Mouse (Mus musculus) midbrain, postnatal 0 days (tissue): ENCODE results near the gene Wnt16. TPM values are rescaled to one million over a fixed set of nuclear protein-coding genes. Genes with fewer than 3 reads are reported as not detected.
A peak's percentile ranks its signal among the peaks of the same experiment; 100 is the strongest.
"Not testable (repeated sequence)": the region's sequence is repeated elsewhere in the genome, so short reads cannot be mapped to it uniquely, and the experiment has no call there.

Experiments
- ATAC-seq: fragments of 200-750 bp; cut with Nextera tagmentation; 2 replicates; pipeline ENCODE4 v1.8.0; 2017; ENCODE audit warnings: moderate number of reproducible peaks, mild to moderate bottlenecking, moderate TSS enrichment, moderate library complexity; ENCODE audit not compliant: low FRiP score
- DNase-seq: peaks from one replicate; pipeline ENCODE4 v3.0.0-alpha.2; 2015; ENCODE audit warnings: low spot score
- H3K27ac ChIP-seq: fragments of 300-500 bp; sonication (generic); 2 replicates; pipeline ENCODE4 v1.5.1; 2014; ENCODE audit warnings: low read depth, mild to moderate bottlenecking, low read length, mixed read lengths
- H3K27me3 ChIP-seq: fragments of 300-500 bp; sonication (generic); 2 replicates; pipeline ENCODE4 v1.6.1; 2014; ENCODE audit warnings: low read length, control low read depth, mixed read lengths; ENCODE audit not compliant: insufficient read depth
- H3K36me3 ChIP-seq: fragments of 300-500 bp; sonication (generic); 2 replicates; pipeline ENCODE4 v1.6.1; 2014; ENCODE audit warnings: low read length, control low read depth, mixed read lengths; ENCODE audit not compliant: insufficient read depth
- H3K4me1 ChIP-seq: fragments of 300-500 bp; sonication (generic); 2 replicates; pipeline ENCODE4 v1.6.1; 2014; ENCODE audit warnings: mild to moderate bottlenecking, control low read depth, antibody characterized with exemption, low read length, mixed read lengths; ENCODE audit not compliant: insufficient read depth
- H3K4me2 ChIP-seq: fragments of 300-500 bp; sonication (generic); 2 replicates; pipeline ENCODE4 v1.6.1; 2014; ENCODE audit warnings: low read depth, mild to moderate bottlenecking, low read length, mixed read lengths; ENCODE audit not compliant: poor library complexity, severe bottlenecking
- H3K4me3 ChIP-seq: fragments of 300-500 bp; sonication (generic); 2 replicates; pipeline ENCODE4 v1.5.1; 2014; ENCODE audit warnings: low read depth, mild to moderate bottlenecking, low read length, moderate library complexity
- H3K9ac ChIP-seq: fragments of 300-500 bp; sonication (generic); replicated peaks from 2 replicates; pipeline ENCODE4 v1.6.1; 2014; ENCODE audit warnings: mild to moderate bottlenecking, low read length, moderate library complexity, mixed read lengths; ENCODE audit not compliant: poor library complexity, severe bottlenecking
- H3K9me3 ChIP-seq: fragments of 300-500 bp; sonication (generic); 2 replicates; pipeline ENCODE4 v1.6.1; 2016; ENCODE audit warnings: low read length, control low read depth
- CTCF ChIP-seq: IDR thresholded peaks from 2 replicates; pipeline ENCODE4 v1.5.1; 2016; ENCODE audit warnings: antibody characterized with exemption, mild to moderate bottlenecking
- WGBS: fragments of 180-500 bp; shearing (Covaris S2); extraction: QIAGEN DNeasy Blood & Tissue Kit; methylation state at CpG from one replicate; pipeline ENCODE4 v1.1.7; 2014; 5-methylcytosine and 5-hydroxymethylcytosine counted together
- polyA plus RNA-seq: library from polyadenylated mRNA; unstranded; fragments of >200 nt; fragmentation: Nextera tagmentation; extraction: Ambion mirVana; gene quantifications from 2 replicates; pipeline ENCODE4 v1.2.1, GENCODE M21; 2015
- total RNA-seq: library from RNA; depleted of rRNA; stranded (reverse); fragments of >200 nt; gene quantifications from 2 replicates; pipeline ENCODE4 v1.2.3, GENCODE M21; 2014; rRNA removed

Wnt16 gene
- total RNA-seq (1.9 and 2.0 TPM in 2 replicates), polyA plus RNA-seq (0.27 and 0.75 TPM in 2 replicates)

DNA sequence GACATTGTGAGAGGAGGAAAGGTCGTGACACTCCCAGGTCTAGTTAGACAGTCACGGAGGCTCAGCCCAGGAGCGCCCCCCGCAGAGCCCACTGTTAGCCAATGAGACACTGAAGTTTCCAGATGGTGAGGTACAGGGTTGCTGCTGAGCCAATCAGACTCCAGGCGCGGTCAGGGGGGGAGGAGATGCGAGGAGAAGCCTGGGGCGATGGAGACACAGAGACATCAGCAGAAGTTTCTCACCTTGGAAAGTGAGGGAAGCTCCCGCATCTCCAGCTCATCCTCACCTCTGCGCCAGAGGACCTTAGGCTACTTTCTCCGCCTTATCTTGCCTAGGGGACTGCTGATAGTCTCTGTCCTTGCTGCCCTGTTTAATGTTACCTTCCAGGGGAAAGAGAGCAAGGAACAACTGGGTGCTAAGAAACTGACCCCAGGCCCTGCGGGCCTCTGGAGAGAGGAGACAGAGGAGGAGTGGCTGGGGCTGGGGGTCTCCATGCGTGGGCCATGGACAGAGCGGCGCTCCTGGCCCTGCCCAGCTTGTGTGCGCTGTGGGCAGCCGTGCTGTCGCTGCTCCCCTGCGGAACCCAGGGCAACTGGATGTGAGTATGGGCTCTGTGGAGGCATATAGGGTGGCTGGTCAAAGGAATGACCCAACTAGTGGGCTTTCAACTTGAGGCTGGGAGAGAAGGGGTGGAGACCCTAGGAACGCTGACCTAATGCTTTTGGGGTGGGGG, at the start of gene Wnt16:
Wnt16 (plus strand) TSS at position 224 of the 733 bp plus-strand sequence.
- no peaks in the 10 kb centered on the region for H3K36me3 ChIP-seq
- peaks cover 34% of the 10 kb centered on the region for H3K27me3 ChIP-seq
- DNase-seq (peak; percentile 9), ATAC-seq (peak; percentile 65; the same call in 1 of the 2 replicates)
- peak within 1 kb of the TSS; percentile 41 for H3K4me3 ChIP-seq
- no peak for TF ChIP-seq CTCF
- WGBS = 3% methylated on average over 20 of the region's 20 CpGs
- peaks cover 6% of the 10 kb centered on the region; the same call in 1 of the 2 replicates for H3K4me1 ChIP-seq
- no peak within 1 kb of the TSS for H3K27ac ChIP-seq
- peak within 1 kb of the TSS; percentile 88 for H3K4me2 ChIP-seq
- H3K9me3 ChIP-seq = no peaks in the 10 kb centered on the region
- 0 out of 2 replicates have a peak within 1 kb of the TSS, but pooled peaks have one; percentile 24 for H3K9ac ChIP-seq

DNA sequence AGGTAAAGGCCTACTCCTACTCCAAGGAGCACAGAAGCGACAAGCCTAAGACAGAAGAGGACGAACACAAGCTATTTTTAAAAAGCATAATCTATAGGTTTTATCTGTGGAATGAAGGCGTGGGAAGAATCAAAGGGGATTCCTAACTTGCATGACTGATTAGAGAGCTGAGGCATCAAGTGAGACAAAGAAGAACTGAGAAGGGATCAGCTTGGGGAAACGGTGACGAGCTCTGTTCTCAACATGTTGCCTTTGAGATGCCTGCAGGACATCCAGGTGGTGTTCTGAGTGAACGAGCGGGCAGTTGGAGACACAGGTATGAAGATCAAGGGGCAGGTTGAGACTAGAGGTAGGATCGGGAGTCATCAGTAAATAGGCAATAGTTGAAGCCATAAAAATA, 44.7 kb upstream of the Wnt16 start:
- ATAC-seq = no peak
- H3K4me3 ChIP-seq = no peak overlapping the region

DNA sequence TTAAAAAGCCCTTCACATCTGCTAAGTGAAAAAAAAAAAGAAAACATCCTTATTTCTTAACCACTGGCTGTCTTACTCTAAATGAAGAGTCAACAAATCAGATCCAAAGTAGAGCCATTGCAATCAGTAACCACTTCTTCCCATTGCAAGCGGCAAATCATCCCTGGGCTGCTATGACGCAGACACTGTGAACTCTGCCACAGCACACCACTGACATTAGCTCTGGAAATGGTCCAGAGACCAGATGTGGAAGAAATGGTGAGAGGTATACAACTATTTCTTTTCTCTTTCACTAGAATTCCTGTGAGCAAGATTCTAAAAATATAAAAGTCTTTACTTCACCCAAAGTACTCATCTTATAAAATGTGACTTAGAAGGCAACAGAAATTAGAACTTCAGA, 41.3 kb upstream of the Wnt16 start:
- 94% methylated on average over 2 of the region's 2 CpGs for WGBS
- H3K27ac ChIP-seq = no peak overlapping the region
- no peak overlapping the region for H3K4me3 ChIP-seq
- DNase-seq (no peak), ATAC-seq (no peak)
- H3K4me2 ChIP-seq = no peak overlapping the region
- no peak for TF ChIP-seq CTCF
- H3K9me3 ChIP-seq = no peaks in the 10 kb centered on the region
- no peak overlapping the region for H3K9ac ChIP-seq
- no peaks in the 10 kb centered on the region for H3K27me3 ChIP-seq
- H3K4me1 ChIP-seq = no peaks in the 10 kb centered on the region
- no peaks in the 10 kb centered on the region for H3K36me3 ChIP-seq

More for the DNA sequence above, 44.7 kb upstream of the Wnt16 start:
- no peak overlapping the region for H3K9ac ChIP-seq
- DNase-seq = no peak
- no peaks in the 10 kb centered on the region for H3K9me3 ChIP-seq
- H3K36me3 ChIP-seq = no peaks in the 10 kb centered on the region
- no peak overlapping the region for H3K27ac ChIP-seq
- 53% methylated on average over 8 of the region's 8 CpGs for WGBS
- no peaks in the 10 kb centered on the region for H3K4me1 ChIP-seq
- no peak for TF ChIP-seq CTCF
- H3K4me2 ChIP-seq = no peak overlapping the region
- no peaks in the 10 kb centered on the region for H3K27me3 ChIP-seq

DNA sequence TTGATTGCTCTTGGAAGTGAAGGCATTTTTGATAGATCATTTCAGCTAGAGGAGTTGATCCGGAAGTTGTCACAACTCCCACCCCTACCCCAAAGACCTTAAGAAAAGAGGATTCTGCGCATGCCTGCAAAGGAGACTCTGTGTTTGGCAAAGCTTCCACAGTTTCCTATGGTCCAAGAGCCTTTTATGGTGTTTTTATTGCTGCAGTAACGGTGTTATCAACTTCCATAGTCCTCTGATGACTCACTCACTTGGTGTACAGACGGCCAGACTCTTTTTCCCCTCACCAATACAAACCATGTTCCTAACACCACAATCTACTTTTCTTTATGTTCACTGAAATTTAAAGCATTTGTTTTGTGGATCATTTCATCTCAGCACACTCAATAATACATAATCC, 29.2 kb upstream of the Wnt16 start:
- ATAC-seq (no peak), DNase-seq (no peak)
- no peak for TF ChIP-seq CTCF
- H3K4me3 ChIP-seq = no peak overlapping the region
- H3K9ac ChIP-seq = no peak overlapping the region
- no peaks in the 10 kb centered on the region for H3K9me3 ChIP-seq
- H3K27ac ChIP-seq = no peak overlapping the region
- no peaks in the 10 kb centered on the region for H3K4me1 ChIP-seq
- WGBS = 93% methylated on average over 4 of the region's 4 CpGs
- no peak overlapping the region for H3K4me2 ChIP-seq
- no peaks in the 10 kb centered on the region for H3K27me3 ChIP-seq
- no peaks in the 10 kb centered on the region for H3K36me3 ChIP-seq

DNA sequence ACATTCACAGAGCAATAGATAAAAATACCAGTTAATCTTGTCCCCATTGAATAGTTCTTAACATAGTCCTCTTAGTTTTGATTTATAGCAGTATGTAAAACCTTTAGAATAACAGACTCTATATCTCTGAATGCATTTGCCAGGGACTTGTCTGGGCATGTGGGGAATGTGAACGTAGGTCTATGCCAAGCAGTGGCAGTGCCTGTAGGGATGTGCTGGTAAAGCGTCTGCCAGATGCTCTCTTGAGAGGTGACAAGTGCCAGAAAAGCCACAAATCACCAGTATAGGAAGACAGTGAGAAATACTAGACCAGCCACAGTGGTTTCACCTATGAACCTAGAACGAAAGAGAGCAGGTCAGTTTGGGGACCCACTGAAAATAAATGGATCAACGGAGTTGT, 25.5 kb upstream of the Wnt16 start:
- no peak overlapping the region for H3K27ac ChIP-seq

DNA sequence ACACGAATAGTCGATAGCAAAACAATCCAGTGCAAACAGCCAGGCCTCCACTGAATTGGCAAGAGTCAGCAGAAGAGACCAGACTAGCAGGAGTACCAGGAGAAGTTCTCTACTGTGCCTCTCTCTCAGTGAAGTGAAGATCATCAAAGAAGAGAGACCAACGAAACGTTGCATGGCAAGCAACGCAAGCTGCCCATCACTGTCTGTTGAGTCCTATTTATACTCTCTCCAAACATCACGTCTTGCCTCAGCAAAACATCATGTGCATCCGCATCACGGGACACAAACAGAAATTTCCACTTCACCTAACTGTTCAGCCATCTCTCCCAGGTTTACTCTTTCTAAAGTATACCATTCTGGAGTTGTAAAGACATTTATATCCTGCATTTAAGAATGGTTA, 23.9 kb upstream of the Wnt16 start:
- not testable (repeated sequence) for H3K36me3 ChIP-seq, H3K4me1 ChIP-seq, H3K4me2 ChIP-seq, H3K27me3 ChIP-seq, H3K4me3 ChIP-seq, ATAC-seq, DNase-seq, H3K9ac ChIP-seq, H3K27ac ChIP-seq, H3K9me3 ChIP-seq
- 91% methylated on average over 8 of the region's 8 CpGs for WGBS

More for the DNA sequence above, 25.5 kb upstream of the Wnt16 start:
- no peak overlapping the region for H3K4me2 ChIP-seq
- H3K27me3 ChIP-seq = no peaks in the 10 kb centered on the region
- no peak overlapping the region for H3K4me3 ChIP-seq
- no peaks in the 10 kb centered on the region for H3K9me3 ChIP-seq
- 74% methylated on average over 4 of the region's 4 CpGs for WGBS
- TF ChIP-seq CTCF = no peak
- DNase-seq (no peak), ATAC-seq (no peak)
- H3K36me3 ChIP-seq = no peaks in the 10 kb centered on the region
- no peak overlapping the region for H3K9ac ChIP-seq
- H3K4me1 ChIP-seq = no peaks in the 10 kb centered on the region
